Mouse (Mus musculus) heart, postnatal 0 days (tissue): Measurements from ENCODE around the gene Ror2. TPM values are rescaled to one million over a fixed set of nuclear protein-coding genes. Genes with fewer than 3 reads are reported as not detected.

Source experiments
- ATAC-seq: fragments of 200-750 bp; cut with Nextera tagmentation; 2 replicates; pipeline ENCODE4 v1.8.0; 2017; ENCODE audit warnings: low read depth, moderate number of reproducible peaks, moderate library complexity; ENCODE audit not compliant: insufficient read depth
- DNase-seq: peaks from one replicate; pipeline ENCODE4 v3.0.0-alpha.2; 2016; ENCODE audit warnings: low spot score
- H3K27ac ChIP-seq: fragments of 300-500 bp; sonication (generic); 2 replicates; pipeline ENCODE4 v1.5.1; 2014; ENCODE audit warnings: low read depth, mild to moderate bottlenecking
- H3K27me3 ChIP-seq: fragments of 300-500 bp; sonication (generic); 2 replicates; pipeline ENCODE4 v1.6.1; 2014; ENCODE audit warnings: low read length, mixed read lengths; ENCODE audit not compliant: control insufficient read depth, insufficient read depth
- H3K36me3 ChIP-seq: fragments of 300-500 bp; sonication (generic); replicated peaks from 2 replicates; pipeline ENCODE4 v1.6.1; 2014; ENCODE audit warnings: low read length, mixed read lengths; ENCODE audit not compliant: control insufficient read depth, insufficient read depth
- H3K4me1 ChIP-seq: fragments of 300-500 bp; sonication (generic); 2 replicates; pipeline ENCODE4 v1.6.1; 2014; ENCODE audit warnings: antibody characterized with exemption; ENCODE audit not compliant: control insufficient read depth, insufficient read depth
- H3K4me2 ChIP-seq: fragments of 300-500 bp; sonication (generic); 2 replicates; pipeline ENCODE4 v1.6.1; 2014; ENCODE audit warnings: low read depth, mild to moderate bottlenecking, low read length, moderate library complexity
- H3K4me3 ChIP-seq: fragments of 300-500 bp; sonication (generic); 2 replicates; pipeline ENCODE4 v1.5.1; 2014; ENCODE audit warnings: low read depth, low read length
- H3K9ac ChIP-seq: fragments of 300-500 bp; sonication (generic); replicated peaks from 2 replicates; pipeline ENCODE4 v1.6.1; 2014; ENCODE audit warnings: low read depth, low read length, mixed read lengths
- H3K9me3 ChIP-seq: fragments of 300-500 bp; sonication (generic); replicated peaks from 2 replicates; pipeline ENCODE4 v1.6.1; 2016; ENCODE audit warnings: low read length; ENCODE audit not compliant: control insufficient read depth
- CTCF ChIP-seq: IDR thresholded peaks from 2 replicates; pipeline ENCODE4 v1.5.1; 2016; ENCODE audit warnings: antibody characterized with exemption, control low read depth, low read depth
- EP300 ChIP-seq: IDR thresholded peaks from 2 replicates; pipeline ENCODE4 v1.6.1; 2016; ENCODE audit warnings: antibody characterized with exemption, low read depth
- WGBS: fragments of 180-500 bp; shearing (Covaris S2); extraction: QIAGEN DNeasy Blood & Tissue Kit; methylation state at CpG from one replicate; pipeline ENCODE4 v1.1.7; 2014; 5-methylcytosine and 5-hydroxymethylcytosine counted together
- polyA plus RNA-seq: library from polyadenylated mRNA; unstranded; fragments of >200 nt; fragmentation: Nextera tagmentation; extraction: Ambion mirVana; gene quantifications from 2 replicates; pipeline ENCODE4 v1.2.1, GENCODE M21; 2015
- total RNA-seq: library from RNA; depleted of rRNA; stranded (reverse); fragments of >200 nt; gene quantifications from 2 replicates; pipeline ENCODE4 v1.2.3, GENCODE M21; 2014; ENCODE audit warnings: low replicate concordance

Ror2 gene
- total and polyA plus RNA-seq, 2 experiments from 2014 or later, result 6.6 to 19.1 TPM

- Histone ChIP-seq H3K4me1 (peaks cover 30% of the 10 kb centered on the region), H3K4me2 (no peak overlapping the region), H3K27me3 (no peaks in the 10 kb centered on the region), H3K9me3 (no peaks in the 10 kb centered on the region), H3K36me3 (no peaks in the 10 kb centered on the region), H3K4me3 (no peak overlapping the region), H3K9ac (no peak overlapping the region), H3K27ac (no peak overlapping the region)
- TF ChIP-seq CTCF (no peak), EP300 (no peak)
- no peak for DNase-seq
- 62% methylated on average over 8 of the region's 8 CpGs for WGBS
- ATAC-seq, result no peak
Observed at GRCm38 (mm10) chr13:53258943-53259342, 27.0 kb downstream of the Ror2 start.

GRCm38 (mm10) chr13:53258497-53258896 is 27.4 kb downstream of the Ror2 start:
- Histone ChIP-seq H3K36me3 (no peaks in the 10 kb centered on the region), H3K4me3 (no peak overlapping the region), H3K9me3 (no peaks in the 10 kb centered on the region), H3K4me1 (peaks cover 30% of the 10 kb centered on the region), H3K9ac (no peak overlapping the region), H3K4me2 (no peak overlapping the region), H3K27ac (no peak overlapping the region), H3K27me3 (no peaks in the 10 kb centered on the region)
- WGBS, result 62% methylated on average over 4 of the region's 4 CpGs
- TF ChIP-seq CTCF, result no peak
- no peak for TF ChIP-seq EP300
- ATAC-seq (no peak), DNase-seq (no peak)

GRCm38 (mm10) chr13:53253255-53253654 is 32.7 kb downstream of the Ror2 start:
- Histone ChIP-seq H3K27me3 (no peaks in the 10 kb centered on the region), H3K36me3 (no peaks in the 10 kb centered on the region), H3K27ac (no peak overlapping the region), H3K4me1 (peaks cover 13% of the 10 kb centered on the region), H3K9me3 (no peaks in the 10 kb centered on the region), H3K4me2 (no peak overlapping the region), H3K4me3 (no peak overlapping the region), H3K9ac (no peak overlapping the region)
- 90% methylated on average over 12 of the region's 12 CpGs for WGBS
- no peak for ATAC-seq
- TF ChIP-seq EP300, result no peak
- TF ChIP-seq CTCF, result no peak
- DNase-seq, result no peak

GRCm38 (mm10) chr13:53248586-53249401 is 37.1 kb downstream of the Ror2 start:
- Histone ChIP-seq H3K27ac (peak overlapping the region; percentile 67), H3K4me2 (peak overlapping the region; percentile 13; the same call in 1 of the 2 replicates), H3K27me3 (no peaks in the 10 kb centered on the region), H3K4me3 (no peak overlapping the region), H3K36me3 (no peaks in the 10 kb centered on the region), H3K9me3 (no peaks in the 10 kb centered on the region), H3K9ac (no peak overlapping the region), H3K4me1 (peaks cover 31% of the 10 kb centered on the region)
- ATAC-seq (peak; percentile 49), DNase-seq (peak; percentile 51)
- no peak for TF ChIP-seq EP300
- TF ChIP-seq CTCF, result no peak
- WGBS, result 44% methylated on average over 24 of the region's 24 CpGs

- TF ChIP-seq CTCF, result no peak
- no peak for TF ChIP-seq EP300
- H3K4me2 ChIP-seq, result no peak overlapping the region
- H3K9ac ChIP-seq, result no peak overlapping the region
- no peaks in the 10 kb centered on the region for H3K27me3 ChIP-seq
- H3K9me3 ChIP-seq, result no peaks in the 10 kb centered on the region
- H3K36me3 ChIP-seq, result no peaks in the 10 kb centered on the region
- no peak for DNase-seq
- 39% methylated on average over 6 of the region's 6 CpGs for WGBS
- no peak overlapping the region for H3K4me3 ChIP-seq
- H3K27ac ChIP-seq, result peak overlapping the region; percentile 67; the same call in 1 of the 2 replicates
- H3K4me1 ChIP-seq, result peaks cover 31% of the 10 kb centered on the region
- no peak for ATAC-seq
Observed at GRCm38 (mm10) chr13:53248080-53248479, 37.8 kb downstream of the Ror2 start.
